Mouse (Mus musculus): ENCODE measurements around the gene Cbl.

The Cbl gene

GRCm38 (mm10) chr9:44239447-44239846 lies 5.6 kb upstream of the Cbl start:
- peak; percentile 54 for DNase-seq

- no peak for DNase-seq
Measured at GRCm38 (mm10) chr9:44238501-44239190, 4.8 kb upstream of the Cbl start.

GRCm38 (mm10) chr9:44237128-44237527 lies 3.3 kb upstream of the Cbl start:
- DNase-seq = peak; percentile 21

GRCm38 (mm10) chr9:44236601-44237000 lies 2.8 kb upstream of the Cbl start:
- DNase-seq = peak; percentile 33

DNA sequence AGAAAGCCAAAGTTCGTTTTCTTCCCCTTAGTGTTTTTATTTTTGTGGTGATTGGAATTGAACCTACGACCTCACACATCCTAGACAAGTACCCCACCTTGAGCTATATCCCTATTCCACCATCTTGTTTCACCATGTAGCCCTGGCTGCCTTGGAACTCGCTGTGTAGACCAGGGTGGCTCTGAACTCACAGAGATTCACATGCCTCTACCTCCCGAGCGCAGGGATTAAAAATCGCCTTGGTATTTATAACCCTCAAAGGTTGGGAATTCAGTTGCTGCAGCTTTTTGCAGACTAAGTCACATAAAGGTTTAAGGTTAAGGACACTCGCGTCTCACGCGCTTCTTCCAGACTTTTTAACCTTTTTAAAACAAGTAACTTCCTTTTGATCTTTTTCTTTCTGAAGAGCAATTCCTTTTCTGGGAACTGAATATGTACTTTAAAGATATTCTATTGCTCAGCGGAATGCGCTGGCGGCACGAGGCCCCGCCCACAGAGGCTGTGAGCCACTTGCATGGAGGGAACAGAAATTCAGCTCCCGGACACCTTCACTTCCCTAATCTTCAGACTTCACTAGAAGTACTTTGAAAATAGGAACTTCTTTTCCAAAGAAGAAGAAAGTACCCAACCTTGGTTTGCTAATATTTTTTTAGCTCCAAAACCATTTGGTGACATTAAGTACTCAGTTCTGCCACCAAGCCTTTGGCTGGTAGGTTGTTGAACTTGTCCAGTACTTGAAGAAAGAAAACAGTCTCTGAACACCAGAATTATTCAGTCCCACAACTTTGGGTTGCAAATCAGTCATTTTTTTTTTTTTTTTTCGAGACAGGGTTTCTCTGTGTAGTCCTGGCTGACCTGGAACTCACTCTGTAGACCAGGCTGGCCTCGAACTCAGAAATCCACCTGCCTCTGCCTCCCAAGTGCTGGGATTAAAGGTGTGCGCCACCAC lies 904 bp upstream of the Cbl start:
- peak; percentile 51 for DNase-seq

GRCm38 (mm10) chr9:44233021-44233801 lies 638 bp downstream of the Cbl start:
- DNase-seq = peak; percentile 56

GRCm38 (mm10) chr9:44231609-44232008 lies 2.2 kb downstream of the Cbl start:
- peak; percentile 21 for DNase-seq

DNA sequence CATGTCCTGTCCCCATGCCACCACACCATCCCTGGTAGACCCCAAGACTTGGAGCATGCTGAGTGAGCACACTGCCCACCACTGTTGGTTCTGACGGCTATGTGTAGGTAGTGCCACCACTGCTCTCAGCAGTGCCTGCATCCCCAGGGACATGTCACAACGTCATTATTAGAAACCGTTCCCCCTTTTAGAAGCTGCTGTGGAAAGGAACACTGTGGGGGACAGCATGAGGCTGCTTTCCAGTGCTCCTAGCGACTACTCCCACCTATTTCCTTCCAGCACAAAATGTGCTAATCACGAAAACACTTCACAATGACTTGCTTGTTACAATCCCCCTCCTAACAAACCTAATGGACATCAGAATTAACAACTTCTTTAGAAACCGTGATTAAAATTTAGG lies 7.9 kb downstream of the Cbl start:
- no peak for DNase-seq

DNA sequence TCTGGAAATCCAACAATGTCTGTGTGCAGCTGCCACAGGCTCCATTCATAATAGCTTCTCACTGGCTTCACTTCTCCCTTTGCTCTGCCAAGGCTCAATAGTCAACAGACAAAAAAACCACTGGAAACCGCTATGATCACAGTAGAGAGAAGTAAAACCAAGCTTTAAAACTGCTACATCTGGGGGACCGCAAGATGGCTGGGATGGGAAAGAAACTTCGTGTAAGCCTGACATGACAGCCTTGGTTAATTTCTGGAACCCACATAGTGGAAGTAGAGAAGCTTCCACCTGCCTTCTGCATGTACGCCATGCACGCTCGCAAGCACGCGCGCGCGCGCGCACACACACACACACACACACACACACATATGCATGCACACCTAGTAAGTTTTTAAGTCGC lies 20.3 kb downstream of the Cbl start:
- no peak for DNase-seq

- DNase-seq = no peak
Measured at GRCm38 (mm10) chr9:44212406-44212805, 21.4 kb downstream of the Cbl start.

- DNase-seq = no peak
Measured at GRCm38 (mm10) chr9:44209416-44209815, 24.4 kb downstream of the Cbl start.

DNA sequence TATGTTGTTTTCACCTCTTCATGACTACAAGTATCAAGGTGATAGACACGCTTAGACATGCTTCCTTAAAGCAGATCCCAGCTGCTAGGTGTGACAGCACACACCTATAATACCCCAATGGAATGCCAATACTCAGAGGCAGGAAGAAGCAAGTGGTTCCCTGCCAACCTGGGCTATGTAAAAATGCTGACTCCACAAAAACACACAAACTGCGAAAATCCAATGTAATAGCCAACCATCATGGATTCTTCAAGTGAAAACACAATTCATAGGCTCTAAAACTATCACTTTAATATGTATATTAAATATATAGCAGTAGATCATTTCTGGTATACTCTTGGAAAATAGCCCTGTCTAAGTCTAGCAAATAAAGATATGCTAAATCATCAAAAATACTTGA lies 26.0 kb downstream of the Cbl start:
- DNase-seq = no peak

- no peak for DNase-seq
Measured at GRCm38 (mm10) chr9:44200458-44200857, 33.4 kb downstream of the Cbl start.

GRCm38 (mm10) chr9:44199580-44199979 lies 34.3 kb downstream of the Cbl start:
- no peak for DNase-seq

DNA sequence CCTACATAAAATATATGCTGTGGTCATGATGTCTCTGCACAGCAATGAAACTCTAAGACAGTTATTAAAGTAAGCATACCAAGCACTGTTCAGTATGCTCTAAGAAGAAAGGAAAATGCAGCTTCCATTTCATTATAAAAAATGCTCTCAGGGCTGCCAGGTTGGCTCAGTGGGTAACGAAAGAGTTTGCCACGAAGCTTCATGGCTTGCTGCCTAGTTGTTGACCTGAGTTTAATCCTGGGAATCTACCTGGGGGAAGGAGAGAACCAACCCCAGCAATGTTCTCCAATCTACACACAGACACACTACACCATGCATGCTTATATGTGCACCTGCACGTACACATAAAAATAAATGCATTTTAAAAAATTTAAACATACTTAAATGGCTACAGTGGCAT lies 34.7 kb downstream of the Cbl start:
- DNase-seq = peak; percentile 54

DNA sequence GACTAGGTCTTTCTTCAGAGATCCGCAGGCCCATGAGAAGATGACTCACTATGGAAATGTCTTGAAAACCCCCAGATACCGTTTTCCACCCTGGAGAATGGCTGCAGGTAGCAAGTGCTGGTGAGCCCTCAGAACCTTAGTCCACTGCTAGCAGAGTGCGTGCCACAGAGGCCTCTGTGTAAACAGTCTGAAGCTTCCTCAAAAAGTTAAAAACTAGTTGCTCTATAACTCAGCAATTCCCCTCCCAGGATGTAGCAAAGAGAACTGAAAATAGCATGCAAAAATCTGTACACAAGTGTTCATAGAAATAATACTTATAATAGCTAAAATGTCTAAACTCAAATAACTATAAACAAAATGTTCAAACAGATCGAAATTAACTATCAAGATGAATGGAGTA lies 37.5 kb downstream of the Cbl start:
- DNase-seq = no peak

DNA sequence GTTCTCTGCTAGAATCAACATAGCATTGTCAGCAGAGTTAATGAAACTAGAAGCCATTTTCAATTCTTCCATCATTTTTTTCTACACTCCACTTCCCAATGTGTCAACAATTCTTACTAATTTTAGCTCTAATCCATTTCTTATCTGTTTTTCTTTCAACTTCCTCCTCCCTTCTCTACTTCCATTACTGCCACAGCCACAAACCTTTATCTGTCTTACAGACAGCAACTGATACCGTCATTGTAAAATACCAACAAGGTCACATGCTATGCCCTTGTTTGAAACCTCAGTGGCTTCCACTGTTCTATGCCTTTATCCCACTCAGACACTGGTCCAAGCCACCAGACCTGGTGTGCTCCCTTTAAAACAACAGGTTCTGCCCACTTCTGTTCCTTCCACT lies 39.8 kb downstream of the Cbl start:
- DNase-seq = no peak

GRCm38 (mm10) chr9:44192794-44193193 lies 41.1 kb downstream of the Cbl start:
- DNase-seq = no peak

GRCm38 (mm10) chr9:44192312-44192711 lies 41.5 kb downstream of the Cbl start:
- no peak for DNase-seq

GRCm38 (mm10) chr9:44191166-44191565 lies 42.7 kb downstream of the Cbl start:
- DNase-seq = no peak

DNA sequence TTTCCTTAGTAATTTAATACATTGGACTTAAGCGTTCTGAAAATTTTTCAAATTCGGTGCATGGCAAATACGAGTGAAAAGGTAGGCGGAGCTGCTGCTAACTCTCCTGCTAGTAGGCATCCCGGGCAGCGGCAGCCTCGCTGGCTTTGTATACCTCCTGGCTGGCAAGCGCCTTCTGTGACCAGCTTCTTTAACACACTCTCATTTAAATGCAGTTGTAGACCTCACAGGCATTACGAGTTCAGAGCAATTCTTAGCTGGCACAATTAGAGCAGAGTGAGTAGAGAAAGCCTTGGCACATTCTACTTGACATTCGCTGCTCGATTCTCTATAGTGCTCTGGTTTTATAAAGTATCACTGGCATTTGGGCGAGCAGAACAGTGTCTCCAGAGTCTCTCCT lies 45.6 kb downstream of the Cbl start:
- no peak for DNase-seq

DNA sequence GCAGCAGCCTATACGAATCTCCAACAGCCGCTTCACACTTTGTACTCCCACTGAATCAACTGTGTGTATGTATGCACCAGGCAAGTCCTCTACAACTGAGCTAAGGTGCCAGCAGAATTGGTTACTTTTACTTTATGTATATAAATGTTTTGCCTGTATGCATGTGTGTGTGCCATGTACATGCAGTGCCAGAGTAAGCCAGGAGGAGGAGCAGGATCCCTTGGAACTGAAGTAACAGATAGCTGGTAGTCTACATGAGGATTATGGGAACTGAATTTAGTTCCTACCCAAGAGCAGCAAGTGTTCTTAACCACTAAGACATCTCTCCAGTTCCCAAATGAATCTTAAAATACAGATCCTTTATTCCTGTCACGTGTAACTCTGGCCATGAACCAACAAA lies 51.6 kb downstream of the Cbl start:
- DNase-seq = no peak

GRCm38 (mm10) chr9:44181537-44181936 lies 52.3 kb downstream of the Cbl start:
- DNase-seq = no peak
